In the genomic region with DNA sequence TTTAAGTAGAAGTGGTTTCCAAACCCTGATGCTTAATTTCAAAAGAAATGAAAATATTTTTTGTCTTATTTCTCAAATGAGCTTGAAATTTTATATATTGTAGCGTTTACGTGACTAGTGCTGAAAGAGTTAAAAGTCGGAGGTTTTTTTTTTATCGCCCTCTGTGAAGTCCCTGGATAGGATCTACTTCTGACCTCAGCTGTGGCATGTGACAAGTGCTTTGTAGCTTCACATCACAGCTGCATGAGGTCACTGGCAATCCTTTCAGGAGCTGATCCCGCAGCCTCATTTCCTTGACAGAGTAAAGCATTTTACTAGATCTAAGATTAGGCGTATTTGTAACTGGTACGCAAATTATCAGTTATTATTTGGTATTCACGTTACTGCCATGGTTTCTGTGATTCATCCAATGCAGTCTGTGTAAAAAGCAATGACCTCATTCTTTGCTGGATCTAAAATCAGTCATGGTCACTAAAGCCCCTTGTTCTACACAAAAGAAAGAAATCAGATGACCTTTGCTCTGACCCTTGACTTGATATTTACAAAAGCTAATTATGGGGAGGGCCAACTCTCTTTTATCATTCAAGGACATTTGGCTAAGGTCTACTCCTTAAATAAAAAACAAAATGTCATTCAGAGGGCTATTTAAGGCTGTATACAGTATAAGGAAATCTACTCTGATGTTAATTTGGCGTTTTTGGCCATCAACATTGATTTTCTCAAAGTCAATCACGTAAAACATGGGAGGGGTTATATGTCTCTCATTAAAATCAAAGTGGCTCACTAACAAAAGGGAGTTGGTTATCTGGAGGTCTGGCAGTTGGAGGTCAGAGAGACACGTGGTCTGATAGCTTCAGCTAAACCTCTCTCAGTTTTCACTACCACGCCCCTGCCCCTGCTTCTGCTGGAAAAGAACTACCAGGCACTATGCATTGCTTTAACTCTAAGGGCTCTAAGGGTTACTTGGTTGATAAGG, we compare ENCODE assay signal across 8 mouse cellular contexts.
A peak's percentile ranks its signal among the peaks of the same experiment; 100 is the strongest.
DNase-seq lines count a peak whose midpoint lies in the region; ATAC-seq and TF ChIP-seq lines count a peak whose summit lies in the region.

No protein-coding gene starts in this region.

- WGBS in heart, postnatal 0 days = 4% methylated on average over 12 of the region's 12 CpGs
- WGBS in midbrain, embryonic 12.5 days = 3% methylated on average over 12 of the region's 12 CpGs

- peak; percentile 9 for DNase-seq in adrenal gland, postnatal 10 days
- no peak for DNase-seq in adrenal gland, postnatal 14 days
- DNase-seq in WW6 (ENCODE audit: low read depth, low spot score) = peak; percentile 74
- DNase-seq in heart, postnatal 0 days (ENCODE audit: low spot score) = peak; percentile 76
- DNase-seq in thymus, postnatal 14 days = no peak
- DNase-seq in left cerebral cortex, adult 11 months (ENCODE audit: low spot score) = no peak
- no peak for DNase-seq in cerebellum, adult 9-10 months

- peak; percentile 78 for ATAC-seq in heart, postnatal 0 days (ENCODE audit: insufficient read depth, low read depth)
- ATAC-seq in midbrain, embryonic 12.5 days (ENCODE audit: low FRiP score, low read depth) = peak; percentile 86

- peak overlapping the region; percentile 86 for H3K27ac ChIP-seq in heart, postnatal 0 days (ENCODE audit: low read depth)
- H3K27ac ChIP-seq in midbrain, embryonic 12.5 days (replicated peaks) = peak overlapping the region; percentile 86

- peak overlapping the region; percentile 20; the same call in 1 of the 2 replicates for H3K9ac ChIP-seq in heart, postnatal 0 days (replicated peaks; ENCODE audit: low read depth, low read length)
- H3K9ac ChIP-seq in midbrain, embryonic 12.5 days (replicated peaks) = no peak overlapping the region

- no peaks in the 10 kb centered on the region for H3K9me3 ChIP-seq in heart, postnatal 0 days (replicated peaks; ENCODE audit: control insufficient read depth, low read length)
- H3K9me3 ChIP-seq in midbrain, embryonic 12.5 days = no peaks in the 10 kb centered on the region

- H3K4me1 ChIP-seq in heart, postnatal 0 days (ENCODE audit: control insufficient read depth, insufficient read depth) = peaks cover 20% of the 10 kb centered on the region
- peaks cover 19% of the 10 kb centered on the region for H3K4me1 ChIP-seq in midbrain, embryonic 12.5 days

- H3K4me3 ChIP-seq in heart, postnatal 0 days (ENCODE audit: low read depth, low read length) = no peak overlapping the region
- no peak overlapping the region for H3K4me3 ChIP-seq in midbrain, embryonic 12.5 days

- TF ChIP-seq CTCF in heart, postnatal 0 days (IDR thresholded peaks at IDR 0.05; ENCODE audit: low read depth) = no peak

- no peaks in the 10 kb centered on the region for H3K36me3 ChIP-seq in heart, postnatal 0 days (replicated peaks; ENCODE audit: control insufficient read depth, insufficient read depth, low read length)
- no peaks in the 10 kb centered on the region for H3K36me3 ChIP-seq in midbrain, embryonic 12.5 days

- no peak for TF ChIP-seq EP300 in heart, postnatal 0 days (IDR thresholded peaks at IDR 0.05; ENCODE audit: low read depth)

- peak overlapping the region; percentile 54 for H3K4me2 ChIP-seq in heart, postnatal 0 days (ENCODE audit: low read depth, low read length)
- H3K4me2 ChIP-seq in midbrain, embryonic 12.5 days (replicated peaks) = peak overlapping the region; percentile 30

- no peaks in the 10 kb centered on the region for H3K27me3 ChIP-seq in heart, postnatal 0 days (ENCODE audit: control insufficient read depth, insufficient read depth, low read length)
- H3K27me3 ChIP-seq in midbrain, embryonic 12.5 days = peaks cover 10% of the 10 kb centered on the region; the same call in 1 of the 2 replicates

Comparison
In these comparisons a context has a peak if more than half of its experiments do, and no peak if none do; other contexts are left out.
1. DNase-seq: peak in adrenal gland, postnatal 10 days (single experiment), WW6 (single experiment) and heart, postnatal 0 days (single experiment); none in adrenal gland, postnatal 14 days (single experiment), thymus, postnatal 14 days (single experiment), left cerebral cortex, adult 11 months (single experiment) and cerebellum, adult 9-10 months (single experiment).